Mouse (Mus musculus) MEL (cell line): Measurements from ENCODE around the gene Lrrc4c.

Source experiments
- CHD1 ChIP-seq: IDR thresholded peaks from 2 replicates; pipeline ENCODE4 v1.6.1; 2012; ENCODE audit warnings: low read depth, mild to moderate bottlenecking, inconsistent platforms, low read length, improper control_type of control experiment
- CTCF ChIP-seq, 3 experiments: IDR thresholded peaks in 2 of 3; conservative IDR thresholded peaks in 1 of 3; 2 replicates each; pipeline ENCODE4 v1.5.1; 2011 to 2012; ENCODE audit warnings: low read length in 3 of 3, low read depth in 2 of 3, mild to moderate bottlenecking in 2 of 3, improper control_type of control experiment in 1 of 3, inconsistent platforms in 1 of 3, mixed read lengths in 1 of 3, moderate library complexity in 1 of 3; ENCODE audit not compliant: control insufficient read depth in 1 of 3, insufficient read depth in 1 of 3, poor library complexity in 1 of 3, severe bottlenecking in 1 of 3
- EP300 ChIP-seq, 2 experiments: IDR thresholded peaks; 2 replicates each; pipeline ENCODE4 v1.6.1; 2011; ENCODE audit warnings: improper control_type of control experiment in 2 of 2, low read length in 2 of 2, low read depth in 1 of 2, mild to moderate bottlenecking in 1 of 2
- ETS1 ChIP-seq: IDR thresholded peaks from 2 replicates; pipeline ENCODE4 v1.6.1; 2012; ENCODE audit warnings: low read depth, mild to moderate bottlenecking, inconsistent platforms, low read length, improper control_type of control experiment, moderate library complexity
- HCFC1 ChIP-seq: IDR thresholded peaks from 2 replicates; pipeline ENCODE4 v1.6.1; 2012; ENCODE audit warnings: low read depth, mild to moderate bottlenecking, inconsistent platforms, low read length, improper control_type of control experiment, moderate library complexity
- MAFK ChIP-seq: IDR thresholded peaks from 2 replicates; pipeline ENCODE4 v1.6.1; 2011; ENCODE audit warnings: low read depth, mild to moderate bottlenecking, low read length, improper control_type of control experiment, borderline replicate concordance
- MAX ChIP-seq: IDR thresholded peaks from 2 replicates; pipeline ENCODE4 v1.6.1; 2011; ENCODE audit warnings: low read length, improper control_type of control experiment
- POLR2AphosphoS2 ChIP-seq: IDR thresholded peaks from 2 replicates; pipeline ENCODE4 v1.6.1; 2011; ENCODE audit warnings: low read length, improper control_type of control experiment
- POLR2AphosphoS5 ChIP-seq: IDR thresholded peaks from 2 replicates; pipeline ENCODE4 v1.6.1; 2012; ENCODE audit warnings: low read depth, borderline replicate concordance, mild to moderate bottlenecking, inconsistent platforms, low read length, moderate library complexity, mixed read lengths
- ZC3H11A ChIP-seq: IDR thresholded peaks from 2 replicates; pipeline ENCODE4 v1.6.1; 2012; ENCODE audit warnings: low read depth, mild to moderate bottlenecking, inconsistent platforms, low read length, improper control_type of control experiment
- ZKSCAN1 ChIP-seq: IDR thresholded peaks from 2 replicates; pipeline ENCODE4 v1.6.1; 2012; ENCODE audit warnings: low read depth, mild to moderate bottlenecking, inconsistent platforms, low read length, improper control_type of control experiment, moderate library complexity
- ZNF384 ChIP-seq: IDR thresholded peaks from 2 replicates; pipeline ENCODE4 v1.6.1; 2012; ENCODE audit warnings: low read depth, mild to moderate bottlenecking, inconsistent platforms, low read length, improper control_type of control experiment

DNA sequence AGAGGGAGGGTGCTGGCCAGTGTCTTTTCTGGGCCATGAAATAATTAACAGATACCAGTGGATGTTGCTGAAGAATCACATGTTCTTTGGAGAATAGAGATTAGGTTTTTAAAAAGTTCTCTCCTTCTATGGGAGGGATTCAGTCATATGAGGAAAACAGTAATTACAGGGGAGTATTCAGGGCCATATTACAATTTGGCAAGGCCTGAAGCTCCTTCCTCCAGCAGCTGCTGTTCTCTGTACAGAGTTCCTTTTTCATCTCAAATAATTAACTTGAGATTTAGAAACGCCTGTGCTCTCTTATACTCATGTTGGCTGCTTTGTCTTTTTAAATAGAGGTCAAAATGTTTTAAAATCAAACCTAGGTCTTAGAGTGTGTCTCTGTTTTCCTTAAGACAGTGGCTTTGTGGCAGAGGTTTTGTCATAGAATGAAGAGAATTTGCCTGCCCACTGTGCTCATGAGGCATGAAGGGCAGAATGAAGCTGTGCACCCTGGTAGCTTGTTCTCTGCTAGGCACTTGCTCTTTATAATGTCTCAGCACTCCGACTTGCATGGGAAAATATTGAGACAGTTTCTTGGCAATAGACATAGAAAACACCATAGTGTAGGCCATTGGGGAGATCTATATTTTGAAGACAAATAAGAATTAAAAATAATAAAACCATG, 1206.4 kb downstream of the Lrrc4c start:
- TF ChIP-seq ZC3H11A (no peak), CTCF (IDR thresholded peaks at IDR 0.05 in 2 of 3, conservative IDR thresholded peaks at IDR 0.05 in 1 of 3; ENCODE audit: control insufficient read depth in 1 of 3, insufficient read depth in 1 of 3, low read depth in 2 of 3, low read length in 3 of 3, poor library complexity in 1 of 3, severe bottlenecking in 1 of 3) (no peak), EP300 (IDR thresholded peaks at IDR 0.05; ENCODE audit: low read depth in 1 of 2, low read length in 2 of 2) (no peak), MAX (no peak), HCFC1 (no peak), MAFK (no peak), CHD1 (no peak), ETS1 (no peak), ZKSCAN1 (no peak), ZNF384 (no peak), POLR2AphosphoS2 (no peak), POLR2AphosphoS5 (no peak)
